Mouse (Mus musculus): Measurements from ENCODE around the gene Ltb. TPM values are rescaled to one million over a fixed set of nuclear protein-coding genes. Genes with fewer than 3 reads are reported as not detected.

The Ltb gene
- total and polyA plus RNA-seq, 3 experiments, result 1.1 to 1.5 TPM; not detected in 1

DNA sequence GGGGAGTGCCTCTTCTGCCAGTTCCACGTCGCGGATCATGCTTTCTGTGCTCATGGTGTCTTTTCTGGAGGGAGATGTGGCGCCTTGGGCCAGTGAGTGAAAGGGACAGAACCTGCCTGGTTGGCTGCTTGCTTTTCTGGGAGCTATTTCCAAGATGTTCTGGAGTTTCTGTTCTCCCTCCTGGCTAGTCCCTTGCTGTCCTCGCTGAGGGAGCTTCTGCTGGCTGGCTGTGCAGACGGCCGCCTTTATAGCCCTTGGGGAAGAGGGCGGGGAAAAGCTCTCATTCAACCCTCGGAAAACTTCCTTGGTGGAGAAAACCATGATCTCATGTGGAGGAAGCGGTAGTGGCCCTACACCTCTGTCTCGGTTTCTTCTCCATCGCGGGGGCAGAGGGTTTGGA, 7.5 kb downstream of the Ltb start, which contains the start of gene Tnf:
Tnf (minus strand) TSS at position 221 of the 400 bp plus-strand sequence.
- peaks cover 5 to 15% of the 10 kb centered on the region in 2 experiments; a peak in 3 of 4 replicates for H3K4me1 ChIP-seq (ENCODE audit: control insufficient read depth in 1 of 2, insufficient read depth in 2 of 2, low read length in 2 of 2)
- H3K9ac ChIP-seq (ENCODE audit: control insufficient read depth, low read depth, low read length, poor library complexity, severe bottlenecking), result peak within 1 kb of the TSS; percentile 56
- no peaks in the 10 kb centered on the region for H3K9me3 ChIP-seq (replicated peaks; ENCODE audit: insufficient read depth, low read length)
- peak within 1 kb of the TSS; percentile 48 to 61 for H3K4me3 ChIP-seq (ENCODE audit: control insufficient read depth in 1 of 2, insufficient read depth in 1 of 2, low read depth in 2 of 2, low read length in 2 of 2)
- TF ChIP-seq USF1 (IDR thresholded peaks at IDR 0.05; ENCODE audit: low read depth, low read length), result no peak
- no peak for TF ChIP-seq ETS1 (IDR thresholded peaks at IDR 0.05; ENCODE audit: low read depth, low read length)
- TF ChIP-seq BHLHE40 (IDR thresholded peaks at IDR 0.05; ENCODE audit: borderline replicate concordance, low read depth, low read length), result no peak
- no peak for TF ChIP-seq UBTF (IDR thresholded peaks at IDR 0.05; ENCODE audit: borderline replicate concordance, insufficient read depth, low read depth, low read length)
- TF ChIP-seq ZMIZ1 (IDR thresholded peaks at IDR 0.05; ENCODE audit: low read depth, low read length), result peak; percentile 93
- TF ChIP-seq POLR2A (IDR thresholded peaks at IDR 0.05; ENCODE audit: control insufficient read depth in 1 of 2, insufficient read depth in 1 of 2, low read depth in 1 of 2, low read length in 2 of 2, poor library complexity in 1 of 2), result peak; percentile 63 to 90; a peak in 3 of 4 replicates
- no peak for TF ChIP-seq ZNF384 (IDR thresholded peaks at IDR 0.05; ENCODE audit: low read depth, low read length)
- peak; percentile 94 for TF ChIP-seq TBP (IDR thresholded peaks at IDR 0.05; ENCODE audit: low read depth, low read length)
- TF ChIP-seq MYB (IDR thresholded peaks at IDR 0.05; ENCODE audit: low read depth, low read length), result no peak
- no peak for TF ChIP-seq SMC3 (IDR thresholded peaks at IDR 0.05; ENCODE audit: low read depth, low read length)
- no peak for TF ChIP-seq MYC (IDR thresholded peaks at IDR 0.05; ENCODE audit: low read depth, low read length)
- no peak for TF ChIP-seq ELF1 (IDR thresholded peaks at IDR 0.05; ENCODE audit: low read depth, low read length)
- no peak for TF ChIP-seq RCOR1 (IDR thresholded peaks at IDR 0.05; ENCODE audit: low read depth, low read length)
- no peak for TF ChIP-seq CHD1 (IDR thresholded peaks at IDR 0.05; ENCODE audit: low read depth, low read length)
- TF ChIP-seq NELFE (IDR thresholded peaks at IDR 0.05; ENCODE audit: low read depth, low read length), result peak; percentile 69
- TF ChIP-seq GATA1 (IDR thresholded peaks at IDR 0.05; ENCODE audit: low read depth, low read length), result no peak
- H3K79me2 ChIP-seq (ENCODE audit: control insufficient read depth, insufficient read depth, low read length, poor library complexity), result no peaks in the 10 kb centered on the region
- peaks cover 0 to 8% of the 10 kb centered on the region in 2 experiments; a peak in 2 of 4 replicates for H3K36me3 ChIP-seq (ENCODE audit: control insufficient read depth in 1 of 2, insufficient read depth in 2 of 2, low read length in 2 of 2)
- no peaks in the 10 kb centered on the region for H3K27me3 ChIP-seq (ENCODE audit: control insufficient read depth in 1 of 2, insufficient read depth in 2 of 2, low read length in 2 of 2)
- H3K27ac ChIP-seq (ENCODE audit: control insufficient read depth, low read depth, low read length), result peak within 1 kb of the TSS; percentile 45
- DNase-seq (ENCODE audit: low read depth, low spot score), result peak; percentile 70

GRCm38 (mm10) chr17:35202442-35202841, 8.2 kb downstream of the Ltb start:
- peaks cover 0 to 7% of the 10 kb centered on the region in 2 experiments; a peak in 2 of 4 replicates for H3K36me3 ChIP-seq (ENCODE audit: control insufficient read depth in 1 of 2, insufficient read depth in 2 of 2, low read length in 2 of 2)
- H3K27ac ChIP-seq (ENCODE audit: control insufficient read depth, low read depth, low read length), result no peak overlapping the region
- no peaks in the 10 kb centered on the region for H3K27me3 ChIP-seq (ENCODE audit: control insufficient read depth in 1 of 2, insufficient read depth in 2 of 2, low read length in 2 of 2)
- peaks cover 5 to 15% of the 10 kb centered on the region in 2 experiments; a peak in 3 of 4 replicates for H3K4me1 ChIP-seq (ENCODE audit: control insufficient read depth in 1 of 2, insufficient read depth in 2 of 2, low read length in 2 of 2)
- peak overlapping the region; percentile 32 to 61; a peak in 2 of 4 replicates for H3K4me3 ChIP-seq (ENCODE audit: control insufficient read depth in 1 of 2, insufficient read depth in 1 of 2, low read depth in 2 of 2, low read length in 2 of 2)
- H3K79me2 ChIP-seq (ENCODE audit: control insufficient read depth, insufficient read depth, low read length, poor library complexity), result no peaks in the 10 kb centered on the region
- H3K9me3 ChIP-seq (replicated peaks; ENCODE audit: insufficient read depth, low read length), result no peaks in the 10 kb centered on the region
- no peak for TF ChIP-seq POLR2A (IDR thresholded peaks at IDR 0.05; ENCODE audit: control insufficient read depth in 1 of 2, insufficient read depth in 1 of 2, low read depth in 1 of 2, low read length in 2 of 2, poor library complexity in 1 of 2)
- TF ChIP-seq E2F4 (IDR thresholded peaks at IDR 0.05; ENCODE audit: borderline replicate concordance, low read depth, low read length), result no peak
- no peak for TF ChIP-seq POLR2AphosphoS2 (IDR thresholded peaks at IDR 0.05; ENCODE audit: low read length)
- no peak for TF ChIP-seq CHD1 (IDR thresholded peaks at IDR 0.05; ENCODE audit: low read depth, low read length)
- no peak for TF ChIP-seq POLR2AphosphoS5 (IDR thresholded peaks at IDR 0.05; ENCODE audit: borderline replicate concordance, low read depth, low read length)
- no peak for TF ChIP-seq USF2 (IDR thresholded peaks at IDR 0.05; ENCODE audit: borderline replicate concordance in 1 of 2, insufficient read depth in 1 of 2, low read depth in 1 of 2, low read length in 2 of 2)
- no peak for TF ChIP-seq GATA1 (IDR thresholded peaks at IDR 0.05; ENCODE audit: low read depth, low read length)
- TF ChIP-seq ZKSCAN1 (IDR thresholded peaks at IDR 0.05; ENCODE audit: low read depth, low read length), result no peak
- TF ChIP-seq RAD21 (IDR thresholded peaks at IDR 0.05; ENCODE audit: low read depth, low read length), result no peak
- TF ChIP-seq NRF1 (IDR thresholded peaks at IDR 0.05; ENCODE audit: insufficient read depth, low read depth, low read length, poor library complexity, severe bottlenecking), result no peak
- TF ChIP-seq RCOR1 (IDR thresholded peaks at IDR 0.05; ENCODE audit: low read depth, low read length), result no peak
- no peak for TF ChIP-seq JUND (IDR thresholded peaks at IDR 0.05; ENCODE audit: low read depth, low read length)
- no peak for TF ChIP-seq SMC3 (IDR thresholded peaks at IDR 0.05; ENCODE audit: low read depth, low read length)
- TF ChIP-seq ZNF384 (IDR thresholded peaks at IDR 0.05; ENCODE audit: low read depth, low read length), result no peak
- H3K9ac ChIP-seq (ENCODE audit: control insufficient read depth, low read depth, low read length, poor library complexity, severe bottlenecking), result peak overlapping the region; percentile 42; the same call in 1 of the 2 replicates
- DNase-seq (ENCODE audit: low read depth, low spot score), result no peak
